Mouse (Mus musculus) brain, adult 2 months (tissue): ENCODE results near the gene Gm9821.

Source experiments
- DNase-seq: peaks from one replicate; pipeline ENCODE4 v3.0.0; 2011; ENCODE audit warnings: low read depth, low spot score

The Gm9821 gene

GRCm38 (mm10) chr2:91971231-91972097 is 26.0 kb downstream of the Gm9821 start:
- DNase-seq: peak; percentile 94

GRCm38 (mm10) chr2:91972121-91972566 is 26.6 kb downstream of the Gm9821 start:
- DNase-seq: peak; percentile 56

GRCm38 (mm10) chr2:91973416-91974135 is 28.1 kb downstream of the Gm9821 start:
- DNase-seq: peak; percentile 71

DNA sequence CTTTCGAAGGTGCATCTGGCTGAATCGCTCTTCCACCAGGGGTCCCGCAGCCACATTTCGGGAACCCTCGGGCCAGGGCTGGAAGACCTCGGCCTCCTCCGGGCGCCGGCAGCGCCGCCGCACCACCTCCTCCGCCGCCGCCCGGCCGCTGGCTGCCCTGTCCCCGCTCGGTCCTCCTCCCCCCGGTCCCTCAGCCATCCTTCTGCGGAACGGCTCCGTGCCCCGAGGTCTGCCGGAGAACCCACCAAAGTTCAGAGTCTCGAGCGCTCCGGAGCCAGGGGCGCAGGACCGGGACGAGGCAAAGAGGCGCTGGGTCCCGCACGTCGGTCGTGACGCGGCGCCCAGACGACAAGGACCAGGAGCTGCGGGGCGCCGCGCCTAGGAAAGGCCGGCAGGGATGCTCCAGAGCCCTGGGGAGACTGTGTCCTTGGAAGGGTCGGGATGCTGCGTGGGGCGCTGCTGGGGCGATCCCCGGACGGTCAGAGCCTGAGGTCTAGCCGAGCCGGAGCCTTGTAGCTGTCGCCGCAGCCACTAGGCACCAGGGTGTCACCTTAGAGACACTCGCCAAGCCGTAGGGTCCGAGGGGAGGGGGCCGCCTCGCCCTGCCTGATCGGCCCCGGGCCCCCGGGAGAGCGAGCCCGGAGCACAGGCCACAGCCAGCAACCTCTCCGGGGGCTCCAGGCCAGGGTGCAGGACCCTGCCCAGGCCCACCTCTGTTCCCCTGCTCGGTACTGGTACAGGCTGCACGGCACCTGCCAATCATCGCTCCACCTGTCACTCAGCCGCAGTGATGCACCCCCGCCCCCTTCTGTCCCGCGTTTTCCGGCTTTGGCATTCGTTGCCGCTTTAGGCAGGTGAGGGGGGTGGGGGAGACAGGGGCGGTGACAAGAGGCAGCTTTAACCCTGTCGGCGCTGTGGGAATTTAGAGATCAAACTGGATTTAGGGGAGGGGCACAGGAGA is 30.4 kb downstream of the Gm9821 start, which contains the start of gene Dgkz:
TSS of gene Dgkz (minus strand) at position 284 of the 961 bp plus-strand sequence.
- peak; percentile 65 for DNase-seq

DNA sequence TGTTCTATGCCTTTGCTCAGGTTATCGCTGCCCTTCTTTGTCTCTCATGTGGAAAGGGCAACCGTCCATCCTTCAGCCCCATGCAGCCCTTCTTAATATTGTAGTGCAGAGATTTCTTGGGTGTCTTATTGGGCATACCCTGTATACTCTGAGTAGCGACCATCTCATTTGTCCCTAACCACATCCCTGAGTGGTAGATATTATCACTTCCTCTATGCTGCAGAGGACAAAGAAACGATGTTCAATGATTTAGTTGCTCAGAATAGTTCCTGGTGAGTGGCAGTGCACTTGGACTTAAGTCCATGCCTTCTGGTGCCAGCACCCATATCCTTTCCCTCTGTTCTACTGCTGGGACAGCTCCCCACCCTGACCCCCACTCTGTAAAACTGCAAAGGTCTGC is 32.5 kb downstream of the Gm9821 start:
- no peak for DNase-seq

DNA sequence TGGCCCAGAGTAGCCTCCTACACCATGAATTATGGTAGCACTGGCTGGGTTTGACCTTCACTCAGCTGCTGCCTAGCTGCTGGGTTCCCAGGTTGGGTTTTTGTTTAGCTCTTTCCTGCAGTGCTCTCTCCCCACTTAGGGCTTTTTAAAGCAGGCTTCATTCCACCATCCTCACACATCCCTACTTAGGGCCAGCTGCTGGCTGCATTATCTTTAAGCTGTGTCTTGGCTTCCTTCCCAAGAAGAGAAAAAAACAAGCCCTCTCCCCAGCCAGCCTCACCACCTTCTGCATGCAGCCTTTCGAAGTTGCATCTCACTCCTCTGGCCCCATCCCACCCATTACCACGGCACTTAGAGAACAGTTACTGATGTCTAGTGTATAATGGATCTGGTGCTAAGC is 33.0 kb downstream of the Gm9821 start:
- DNase-seq: no peak

DNA sequence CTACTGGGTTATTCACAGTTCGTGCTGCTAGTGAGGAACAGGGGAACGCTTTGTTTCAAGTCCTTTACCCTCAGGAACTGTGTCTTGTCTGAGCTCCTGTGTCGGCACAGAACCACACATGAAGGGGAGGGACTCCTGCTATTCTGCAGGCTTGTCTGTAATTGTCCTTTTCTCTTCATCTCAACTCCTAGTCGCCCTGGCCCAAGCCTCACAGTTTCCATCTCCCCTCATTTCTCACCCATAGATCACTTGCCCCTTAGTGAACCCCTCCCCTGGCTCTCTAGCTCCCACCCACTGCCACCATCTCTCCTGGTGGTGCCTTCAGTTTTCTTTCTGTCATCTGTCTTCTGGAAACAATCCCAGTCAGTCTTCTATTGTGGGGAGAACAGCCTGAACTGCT is 34.7 kb downstream of the Gm9821 start:
- DNase-seq: no peak

DNA sequence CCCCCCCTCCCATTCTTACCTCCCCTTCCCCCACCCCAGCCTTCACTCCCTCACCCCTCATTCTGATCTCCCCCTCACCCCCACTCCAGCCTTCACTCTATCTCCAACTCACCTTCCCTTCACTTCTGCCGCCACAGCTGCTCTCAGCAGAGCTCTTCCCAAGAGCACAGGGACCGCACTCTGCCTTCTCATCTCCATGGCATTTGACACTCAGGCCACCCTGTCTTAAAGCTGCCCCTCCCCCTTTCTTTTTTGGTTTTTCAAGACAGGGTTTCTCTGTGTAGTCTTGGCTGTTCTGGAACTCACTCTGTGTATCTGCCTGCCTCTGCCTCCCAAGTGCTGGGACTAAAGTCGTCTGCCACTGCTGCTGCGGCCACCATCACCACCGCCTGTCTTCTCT is 35.3 kb downstream of the Gm9821 start:
- DNase-seq: no peak

DNA sequence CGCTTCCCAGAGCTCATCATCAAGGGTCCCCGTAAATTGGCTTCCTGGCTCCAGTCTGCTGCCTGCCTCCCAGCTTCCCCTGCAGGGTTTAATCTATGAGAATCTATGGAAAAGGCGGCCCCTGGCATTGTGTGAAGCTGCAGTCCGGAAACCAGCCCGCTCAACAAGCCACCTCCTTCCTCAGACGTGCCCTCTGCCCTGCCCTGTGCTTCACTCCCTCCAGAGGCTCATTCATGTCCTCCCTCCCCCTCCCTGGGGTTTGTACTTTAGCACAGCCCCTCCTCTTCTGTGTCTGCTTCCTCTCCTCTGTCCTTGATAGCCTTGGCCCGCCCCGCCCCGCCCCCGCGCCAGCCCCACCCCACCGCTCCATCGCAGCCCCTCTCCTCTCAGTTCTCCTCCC is 38.9 kb downstream of the Gm9821 start:
- no peak for DNase-seq

- no peak for DNase-seq
Observed at GRCm38 (mm10) chr2:91984906-91985525, 39.5 kb downstream of the Gm9821 start.

- DNase-seq: peak; percentile 67
Observed at GRCm38 (mm10) chr2:91986071-91986470, 40.6 kb downstream of the Gm9821 start.

GRCm38 (mm10) chr2:91987542-91987941 is 42.0 kb downstream of the Gm9821 start:
- DNase-seq: peak; percentile 89

DNA sequence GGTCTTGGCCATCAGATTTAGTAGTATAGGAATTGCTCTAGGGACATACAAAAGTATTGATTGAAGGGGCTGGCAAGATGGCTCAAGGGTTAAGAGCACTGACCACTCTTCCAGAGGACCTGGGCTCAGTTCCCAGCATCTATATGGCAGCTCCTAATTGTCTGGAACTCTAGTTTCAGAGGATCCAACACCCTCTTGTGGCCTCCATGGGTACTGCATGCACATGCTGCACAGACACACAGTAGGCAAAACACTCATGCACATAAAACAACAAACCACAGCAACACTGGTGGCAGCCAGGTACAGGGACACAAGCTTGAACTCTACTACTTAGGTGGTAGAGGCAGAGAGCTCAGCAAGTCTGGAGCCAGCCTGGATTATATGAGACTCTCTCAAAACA is 44.2 kb downstream of the Gm9821 start:
- no peak for DNase-seq

DNA sequence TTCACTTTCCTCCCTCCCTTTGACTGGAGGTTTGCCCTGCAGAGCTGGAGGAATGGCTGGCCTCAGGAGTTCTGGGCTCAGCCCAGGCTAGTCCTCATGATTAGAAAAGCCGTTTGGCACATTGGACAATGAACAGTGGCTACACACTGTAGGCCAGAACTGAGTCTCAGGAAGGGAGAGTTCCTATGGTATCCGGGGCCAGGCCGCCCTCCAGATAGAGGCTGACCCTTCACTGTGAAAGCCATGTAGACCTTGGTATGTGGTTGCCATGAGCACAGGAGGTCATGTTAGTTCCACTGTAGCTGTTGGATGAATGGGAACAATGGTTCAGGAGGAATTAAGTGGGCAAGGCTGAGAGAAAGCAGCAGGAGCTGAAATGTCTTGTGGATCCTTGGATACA is 47.9 kb downstream of the Gm9821 start:
- DNase-seq: no peak

DNA sequence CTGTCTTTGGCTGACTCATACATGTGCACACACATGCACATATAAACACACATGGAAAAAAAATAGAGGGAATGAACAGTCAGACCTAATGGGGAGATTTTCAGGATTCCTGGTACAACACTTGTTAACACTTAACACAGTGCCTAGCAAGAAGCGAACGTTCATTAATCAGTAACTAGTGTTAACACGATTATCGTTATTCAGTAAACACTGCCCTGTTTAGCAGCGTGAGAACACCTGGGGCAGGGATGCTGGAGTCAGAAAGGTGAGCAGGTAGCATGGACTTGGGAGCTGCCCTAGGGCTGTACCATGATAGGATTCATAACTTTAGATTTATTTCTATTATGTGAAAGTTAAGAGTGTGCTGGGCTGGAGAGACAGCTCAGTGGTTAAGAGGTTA is 50.5 kb downstream of the Gm9821 start:
- no peak for DNase-seq
